Mouse (Mus musculus) kidney, embryonic 14.5 days (tissue): ENCODE measurements at regions not wholly inside any gene's neighbourhood (a gene's known extent, or its start where the extent isn't known, plus 50 kb on each side); places are given as distances from the start of the nearest gene placed in this dataset.

ENCODE experiments used
- ATAC-seq: fragments of 200-750 bp; cut with Nextera tagmentation; 2 replicates; pipeline ENCODE4 v1.8.0; 2017; ENCODE audit warnings: moderate number of reproducible peaks, mild to moderate bottlenecking, moderate TSS enrichment, moderate library complexity; ENCODE audit not compliant: low FRiP score, low TSS enrichment
- H3K27ac ChIP-seq: fragments of 300-500 bp; sonication (generic); 2 replicates; pipeline ENCODE4 v1.5.1; 2014; ENCODE audit warnings: low read depth, mild to moderate bottlenecking, low read length, moderate library complexity, mixed read lengths
- H3K27me3 ChIP-seq: fragments of 300-500 bp; sonication (generic); 2 replicates; pipeline ENCODE4 v1.6.1; 2014; ENCODE audit warnings: mild to moderate bottlenecking, low read length; ENCODE audit not compliant: control insufficient read depth, insufficient read depth
- H3K36me3 ChIP-seq: fragments of 300-500 bp; sonication (generic); 2 replicates; pipeline ENCODE4 v1.6.1; 2014; ENCODE audit warnings: low read length, mixed read lengths; ENCODE audit not compliant: control insufficient read depth, insufficient read depth
- H3K4me1 ChIP-seq: fragments of 300-500 bp; sonication (generic); 2 replicates; pipeline ENCODE4 v1.6.1; 2014; ENCODE audit warnings: low read length, mixed read lengths; ENCODE audit not compliant: control insufficient read depth, insufficient read depth
- H3K4me2 ChIP-seq: fragments of 300-500 bp; sonication (generic); replicated peaks from 2 replicates; pipeline ENCODE4 v1.6.1; 2014; ENCODE audit warnings: low read depth, mild to moderate bottlenecking, low read length
- H3K4me3 ChIP-seq: fragments of 300-500 bp; sonication (generic); 2 replicates; pipeline ENCODE4 v1.5.1; 2014; ENCODE audit warnings: mild to moderate bottlenecking, low read length
- H3K9ac ChIP-seq: fragments of 300-500 bp; sonication (generic); 2 replicates; pipeline ENCODE4 v1.6.1; 2014; ENCODE audit warnings: low read depth, mild to moderate bottlenecking, low read length, moderate library complexity
- H3K9me3 ChIP-seq: fragments of 300-500 bp; sonication (generic); 2 replicates; pipeline ENCODE4 v1.6.1; 2016; ENCODE audit warnings: low read length; ENCODE audit not compliant: control insufficient read depth
- WGBS: fragments of 180-500 bp; shearing (Covaris S2); extraction: QIAGEN DNeasy Blood & Tissue Kit; methylation state at CpG from one replicate; pipeline ENCODE4 v1.1.7; 2014; 5-methylcytosine and 5-hydroxymethylcytosine counted together

- Histone ChIP-seq H3K9ac (no peak overlapping the region), H3K4me2 (no peak overlapping the region), H3K27me3 (no peaks in the 10 kb centered on the region), H3K27ac (no peak overlapping the region), H3K9me3 (no peaks in the 10 kb centered on the region), H3K4me1 (no peaks in the 10 kb centered on the region), H3K36me3 (no peaks in the 10 kb centered on the region), H3K4me3 (no peak overlapping the region)
- no peak for ATAC-seq
- WGBS, result 93% methylated on average over 4 of the region's 4 CpGs
Measured at GRCm38 (mm10) chr4:106142741-106143140, 173.3 kb upstream of the Usp24 start.

GRCm38 (mm10) chr4:106144351-106145116 lies 171.5 kb upstream of the Usp24 start:
- no peak overlapping the region for H3K4me3 ChIP-seq
- WGBS, result 79% methylated on average over 7 of the region's 7 CpGs
- H3K4me1 ChIP-seq, result no peaks in the 10 kb centered on the region
- H3K4me2 ChIP-seq, result no peak overlapping the region
- H3K9me3 ChIP-seq, result no peaks in the 10 kb centered on the region
- H3K36me3 ChIP-seq, result no peaks in the 10 kb centered on the region
- no peak overlapping the region for H3K27ac ChIP-seq
- no peak overlapping the region for H3K9ac ChIP-seq
- no peak for ATAC-seq
- H3K27me3 ChIP-seq, result no peaks in the 10 kb centered on the region

- 72% methylated on average over 3 of the region's 3 CpGs for WGBS
- Histone ChIP-seq H3K9ac (no peak overlapping the region), H3K36me3 (no peaks in the 10 kb centered on the region), H3K27ac (no peak overlapping the region), H3K4me2 (no peak overlapping the region), H3K4me1 (no peaks in the 10 kb centered on the region), H3K27me3 (no peaks in the 10 kb centered on the region), H3K4me3 (no peak overlapping the region), H3K9me3 (no peaks in the 10 kb centered on the region)
- no peak for ATAC-seq
Measured at GRCm38 (mm10) chr4:106146919-106147460, 169.0 kb upstream of the Usp24 start.

- Histone ChIP-seq H3K4me1 (no peaks in the 10 kb centered on the region), H3K36me3 (no peaks in the 10 kb centered on the region), H3K27me3 (no peaks in the 10 kb centered on the region), H3K27ac (no peak overlapping the region), H3K9ac (no peak overlapping the region), H3K9me3 (no peaks in the 10 kb centered on the region), H3K4me3 (no peak overlapping the region), H3K4me2 (no peak overlapping the region)
- 81% methylated on average over 3 of the region's 3 CpGs for WGBS
- ATAC-seq, result no peak
Measured at GRCm38 (mm10) chr4:106148866-106149265, 167.1 kb upstream of the Usp24 start.

- Histone ChIP-seq H3K27me3 (no peaks in the 10 kb centered on the region), H3K4me1 (no peaks in the 10 kb centered on the region), H3K36me3 (no peaks in the 10 kb centered on the region), H3K4me3 (no peak overlapping the region), H3K9me3 (no peaks in the 10 kb centered on the region), H3K27ac (no peak overlapping the region), H3K9ac (no peak overlapping the region), H3K4me2 (no peak overlapping the region)
- 89% methylated on average over 7 of the region's 7 CpGs for WGBS
- ATAC-seq, result no peak
Measured at GRCm38 (mm10) chr4:106149471-106150048, 166.5 kb upstream of the Usp24 start.

GRCm38 (mm10) chr4:106150775-106151174 lies 165.2 kb upstream of the Usp24 start:
- 69% methylated on average over 14 of the region's 14 CpGs for WGBS
- no peak overlapping the region for H3K27ac ChIP-seq
- no peak for ATAC-seq

GRCm38 (mm10) chr4:106157451-106158179 lies 158.4 kb upstream of the Usp24 start:
- H3K9me3 ChIP-seq, result no peaks in the 10 kb centered on the region
- 81% methylated on average over 9 of the region's 9 CpGs for WGBS
- H3K4me2 ChIP-seq, result no peak overlapping the region
- H3K9ac ChIP-seq, result no peak overlapping the region
- ATAC-seq, result no peak
- H3K27ac ChIP-seq, result no peak overlapping the region
- H3K4me3 ChIP-seq, result no peak overlapping the region
- H3K4me1 ChIP-seq, result no peaks in the 10 kb centered on the region
- no peaks in the 10 kb centered on the region for H3K36me3 ChIP-seq
- H3K27me3 ChIP-seq, result no peaks in the 10 kb centered on the region

More at GRCm38 (mm10) chr4:106150775-106151174, 165.2 kb upstream of the Usp24 start:
- Histone ChIP-seq H3K9me3 (no peaks in the 10 kb centered on the region), H3K4me1 (no peaks in the 10 kb centered on the region), H3K27me3 (no peaks in the 10 kb centered on the region), H3K4me3 (no peak overlapping the region), H3K36me3 (no peaks in the 10 kb centered on the region), H3K9ac (no peak overlapping the region), H3K4me2 (no peak overlapping the region)

- H3K36me3 ChIP-seq, result no peaks in the 10 kb centered on the region
- WGBS, result 57% methylated on average over 2 of the region's 2 CpGs
- no peak overlapping the region for H3K9ac ChIP-seq
- H3K27ac ChIP-seq, result no peak overlapping the region; the same call in 1 of the 2 replicates
- H3K27me3 ChIP-seq, result no peaks in the 10 kb centered on the region
- no peaks in the 10 kb centered on the region for H3K4me1 ChIP-seq
- no peak overlapping the region for H3K4me2 ChIP-seq
- no peaks in the 10 kb centered on the region for H3K9me3 ChIP-seq
- no peak overlapping the region for H3K4me3 ChIP-seq
- no peak for ATAC-seq
Measured at GRCm38 (mm10) chr4:106161592-106161991, 154.4 kb upstream of the Usp24 start.

GRCm38 (mm10) chr4:106162551-106162950 lies 153.5 kb upstream of the Usp24 start:
- H3K27me3 ChIP-seq, result no peaks in the 10 kb centered on the region
- H3K4me3 ChIP-seq, result no peak overlapping the region
- WGBS, result 71% methylated on average over 1 of the region's 1 CpGs
- no peak for ATAC-seq
- H3K9ac ChIP-seq, result no peak overlapping the region
- H3K4me2 ChIP-seq, result no peak overlapping the region
- H3K27ac ChIP-seq, result no peak overlapping the region
- no peaks in the 10 kb centered on the region for H3K36me3 ChIP-seq
- no peaks in the 10 kb centered on the region for H3K9me3 ChIP-seq
- H3K4me1 ChIP-seq, result no peaks in the 10 kb centered on the region
